Mouse (Mus musculus): ENCODE data around the gene Rbm39. TPM values are rescaled to one million over a fixed set of nuclear protein-coding genes. Genes with fewer than 3 reads are reported as not detected.

Rbm39 gene
- total and polyA plus RNA-seq, 3 experiments, result 228 to 1,530 (median 248) TPM

DNA sequence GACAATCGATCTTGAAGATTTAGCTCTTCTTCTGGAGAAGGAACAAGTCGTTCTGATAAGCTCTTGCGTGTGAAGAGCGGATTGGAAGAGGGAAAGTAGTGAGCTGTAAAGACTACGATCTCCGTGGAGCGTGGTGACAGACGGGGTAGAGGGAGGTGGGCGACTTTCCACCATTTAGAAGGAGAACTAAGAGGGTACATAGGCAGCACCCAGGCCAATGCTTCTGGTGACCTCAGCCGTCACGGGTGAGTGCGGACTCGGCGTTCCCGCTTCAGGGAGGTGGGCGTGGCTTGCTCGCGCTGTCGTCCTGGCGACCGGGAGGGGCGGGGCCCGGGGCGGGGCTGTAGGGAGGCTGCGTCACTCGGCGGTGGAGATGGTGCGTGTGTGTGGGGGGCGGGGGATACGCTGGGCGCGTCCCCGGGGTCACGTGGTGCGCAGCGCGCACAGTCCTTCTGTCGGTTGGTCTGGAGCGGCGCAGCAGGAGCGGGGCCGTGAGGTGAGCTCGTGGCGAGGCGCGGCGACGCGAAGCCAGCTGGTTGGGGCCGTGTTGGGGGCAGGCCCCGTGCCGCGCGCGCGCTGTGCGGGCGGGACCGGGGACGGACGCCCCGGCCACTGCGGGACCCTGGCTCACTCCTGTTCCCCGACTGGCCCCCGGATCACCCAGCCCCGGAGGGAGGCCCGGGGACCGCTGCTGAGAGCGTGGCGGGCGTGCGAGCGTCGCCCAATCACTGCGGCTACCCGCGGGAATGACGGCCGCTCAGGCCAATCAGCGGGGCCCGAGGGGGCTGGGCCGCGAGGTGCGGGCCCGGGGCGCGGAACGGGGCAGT, 16.5 kb upstream of the Rbm39 start, which contains the start of gene Phf20:
Gene Phf20, plus strand, starts transcription at position 165 of the 827 bp plus-strand sequence.
- no peaks in the 10 kb centered on the region for H3K27me3 ChIP-seq (ENCODE audit: control insufficient read depth in 1 of 2, insufficient read depth in 2 of 2, low read length in 2 of 2)
- H3K79me2 ChIP-seq (ENCODE audit: control insufficient read depth, insufficient read depth, low read length, poor library complexity), result peaks cover 19% of the 10 kb centered on the region
- DNase-seq (ENCODE audit: low read depth, low spot score), result peak; percentile 97
- H3K9me3 ChIP-seq (replicated peaks; ENCODE audit: insufficient read depth, low read length), result no peaks in the 10 kb centered on the region
- peak within 1 kb of the TSS; percentile 76 to 84 for H3K4me3 ChIP-seq (ENCODE audit: control insufficient read depth in 1 of 2, insufficient read depth in 1 of 2, low read depth in 2 of 2, low read length in 2 of 2)
- H3K27ac ChIP-seq (ENCODE audit: control insufficient read depth, low read depth, low read length), result peak within 1 kb of the TSS; percentile 79
- TF ChIP-seq USF2 (IDR thresholded peaks at IDR 0.05; ENCODE audit: borderline replicate concordance in 1 of 2, insufficient read depth in 1 of 2, low read depth in 1 of 2, low read length in 2 of 2) (peak; percentile 61 to 89; a peak in 3 of 4 replicates), CHD1 (IDR thresholded peaks at IDR 0.05; ENCODE audit: low read depth, low read length) (no peak), ZMIZ1 (IDR thresholded peaks at IDR 0.05; ENCODE audit: low read depth, low read length) (no peak; the same call in 1 of the 2 replicates), NELFE (IDR thresholded peaks at IDR 0.05; ENCODE audit: low read depth, low read length) (peak; percentile 65), ZNF384 (IDR thresholded peaks at IDR 0.05; ENCODE audit: low read depth, low read length) (0 out of 2 replicates have a peak, but pooled peaks have one; percentile 3), ELF1 (IDR thresholded peaks at IDR 0.05; ENCODE audit: low read depth, low read length) (peak; percentile 63), MYB (IDR thresholded peaks at IDR 0.05; ENCODE audit: low read depth, low read length) (0 out of 2 replicates have a peak, but pooled peaks have one; percentile 40), MXI1 (IDR thresholded peaks at IDR 0.05; ENCODE audit: low read depth, low read length) (peak; percentile 76), HCFC1 (IDR thresholded peaks at IDR 0.05; ENCODE audit: low read depth, low read length) (peak; percentile 53), BHLHE40 (IDR thresholded peaks at IDR 0.05; ENCODE audit: borderline replicate concordance, low read depth, low read length) (peak; percentile 66; the same call in 1 of the 2 replicates), USF1 (IDR thresholded peaks at IDR 0.05; ENCODE audit: low read depth, low read length) (peak; percentile 99), KAT2A (conservative IDR thresholded peaks at IDR 0.05; ENCODE audit: low read depth, low read length) (no peak), CHD2 (IDR thresholded peaks at IDR 0.05; ENCODE audit: low read length) (peak; percentile 37; the same call in 1 of the 2 replicates), ZC3H11A (IDR thresholded peaks at IDR 0.05; ENCODE audit: low read depth, low read length) (no peak), GATA1 (IDR thresholded peaks at IDR 0.05; ENCODE audit: low read depth, low read length) (peak; percentile 70), NRF1 (IDR thresholded peaks at IDR 0.05; ENCODE audit: insufficient read depth, low read depth, low read length, poor library complexity, severe bottlenecking) (peak; percentile 52; the same call in 1 of the 2 replicates), SIN3A (IDR thresholded peaks at IDR 0.05; ENCODE audit: low read length) (peak; percentile 64), ETS1 (IDR thresholded peaks at IDR 0.05; ENCODE audit: low read depth, low read length) (peak; percentile 34), POLR2A (IDR thresholded peaks at IDR 0.05; ENCODE audit: control insufficient read depth in 1 of 2, insufficient read depth in 1 of 2, low read depth in 1 of 2, low read length in 2 of 2, poor library complexity in 1 of 2) (peak; percentile 69 to 86), EP300 (IDR thresholded peaks at IDR 0.05; ENCODE audit: low read depth in 1 of 2, low read length in 2 of 2) (peak in 1 of 2 experiments; percentile 48; a peak in 2 of 4 replicates), TBP (IDR thresholded peaks at IDR 0.05; ENCODE audit: low read depth, low read length) (no peak), MAX (IDR thresholded peaks at IDR 0.05; ENCODE audit: low read length) (peak; percentile 98)
- peaks cover 0 to 8% of the 10 kb centered on the region in 2 experiments; a peak in 2 of 4 replicates for H3K36me3 ChIP-seq (ENCODE audit: control insufficient read depth in 1 of 2, insufficient read depth in 2 of 2, low read length in 2 of 2)
- H3K9ac ChIP-seq (ENCODE audit: control insufficient read depth, low read depth, low read length, poor library complexity, severe bottlenecking), result peak within 1 kb of the TSS; percentile 82
- peaks cover 3 to 5% of the 10 kb centered on the region in 2 experiments; a peak in 3 of 4 replicates for H3K4me1 ChIP-seq (ENCODE audit: control insufficient read depth in 1 of 2, insufficient read depth in 2 of 2, low read length in 2 of 2)
